Mouse (Mus musculus) c-Kit-positive CD71-negative TER-119-negative erythroid progenitor cells, embryonic 14.5 days (primary cell): Measurements from ENCODE around the gene Tubb4b.
"Not testable (repeated sequence)": the region's sequence is repeated elsewhere in the genome, so short reads cannot be mapped to it uniquely, and the experiment has no call there.

Experiments
- DNase-seq: peaks from one replicate; pipeline ENCODE4 v3.0.0-alpha.2; 2013; ENCODE audit warnings: low read depth

Gene Tubb4b

GRCm38 (mm10) chr2:25224492-25224765 lies at the start of gene Tubb4b:
Gene Tubb4b (minus strand): TSS chr2:25224702.
- no peak for DNase-seq

- no peak for DNase-seq
Observed at GRCm38 (mm10) chr2:25273010-25273409, 48.5 kb upstream of the Tubb4b start.

GRCm38 (mm10) chr2:25272515-25272914 lies 48.0 kb upstream of the Tubb4b start:
- DNase-seq = no peak

- DNase-seq = peak; percentile 98
Observed at GRCm38 (mm10) chr2:25271827-25272511, 47.5 kb upstream of the Tubb4b start, which contains the start of the genes Ssna1 and Anapc2. Gene Ssna1 (minus strand): TSS chr2:25272438. Gene Anapc2 (plus strand): TSS chr2:25272478.

- no peak for DNase-seq
Observed at GRCm38 (mm10) chr2:25267746-25268309, 43.3 kb upstream of the Tubb4b start.

- DNase-seq = no peak
Observed at GRCm38 (mm10) chr2:25267241-25267640, 42.7 kb upstream of the Tubb4b start.

- DNase-seq = no peak
Observed at GRCm38 (mm10) chr2:25266720-25267119, 42.2 kb upstream of the Tubb4b start.

GRCm38 (mm10) chr2:25265897-25266656 lies 41.6 kb upstream of the Tubb4b start:
- no peak for DNase-seq

GRCm38 (mm10) chr2:25264851-25265250 lies 40.3 kb upstream of the Tubb4b start:
- DNase-seq = no peak

- DNase-seq = no peak
Observed at GRCm38 (mm10) chr2:25264286-25264660, 39.8 kb upstream of the Tubb4b start.

GRCm38 (mm10) chr2:25263623-25264285 lies 39.3 kb upstream of the Tubb4b start:
- no peak for DNase-seq

- DNase-seq = no peak
Observed at GRCm38 (mm10) chr2:25262795-25263622, 38.5 kb upstream of the Tubb4b start.

- peak; percentile 89 for DNase-seq
Observed at GRCm38 (mm10) chr2:25262291-25262767, 37.8 kb upstream of the Tubb4b start, which contains the start of gene Tprn. Gene Tprn (plus strand): TSS chr2:25262618.

GRCm38 (mm10) chr2:25261870-25262269 lies 37.4 kb upstream of the Tubb4b start:
- no peak for DNase-seq

GRCm38 (mm10) chr2:25258887-25259286 lies 34.4 kb upstream of the Tubb4b start:
- DNase-seq = no peak

- not testable (repeated sequence) for DNase-seq
Observed at GRCm38 (mm10) chr2:25257250-25257649, 32.7 kb upstream of the Tubb4b start.

GRCm38 (mm10) chr2:25256443-25257109 lies 32.1 kb upstream of the Tubb4b start:
- peak; percentile 78 for DNase-seq

- DNase-seq = peak; percentile 87
Observed at GRCm38 (mm10) chr2:25255284-25255779, 30.8 kb upstream of the Tubb4b start, which contains the start of gene Tmem203. Gene Tmem203 (plus strand): TSS chr2:25255439.

- DNase-seq = no peak
Observed at GRCm38 (mm10) chr2:25252331-25252730, 27.8 kb upstream of the Tubb4b start.

- DNase-seq = no peak
Observed at GRCm38 (mm10) chr2:25246183-25247072, 21.9 kb upstream of the Tubb4b start, which contains the start of gene AL732309.1. Gene AL732309.1 (minus strand): TSS chr2:25246863.
